13 mouse cellular contexts compared by ENCODE assay signal in the genomic region with DNA sequence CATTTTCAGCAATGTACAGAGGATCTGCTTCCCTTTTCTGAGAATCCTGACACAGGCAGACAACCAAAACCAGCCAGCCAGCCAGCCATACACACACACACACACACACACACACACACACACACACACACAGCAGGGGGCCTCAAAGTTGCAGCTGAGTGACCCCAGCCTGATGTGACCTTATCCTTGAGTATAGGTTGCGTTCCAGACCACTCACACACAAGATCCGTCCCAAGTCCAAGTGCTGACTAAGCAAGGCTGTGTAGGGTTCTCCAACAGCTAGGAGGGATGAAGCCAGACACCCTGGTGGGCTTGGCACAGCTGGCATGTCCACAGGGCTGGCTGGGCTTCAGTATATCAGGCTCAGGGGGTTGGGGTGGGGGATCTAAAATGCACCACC. TPM values are rescaled to one million over a fixed set of nuclear protein-coding genes. Genes with fewer than 3 reads are reported as not detected.
DNase-seq lines count a peak whose midpoint lies in the region; ATAC-seq and TF ChIP-seq lines count a peak whose summit lies in the region.
"Had no signal": no experiment of that assay in that cellular context is flagged by ENCODE, and none has a peak within 500 bp of the region (broad histone marks: within the 10 kb centered on the region; RNA-seq: fewer than 3 reads in every experiment).

No protein-coding gene starts in this region.

- dilution Hi-C loops in CH12.LX (cut with MboI; ENCODE audit: extremely low pct_ligation_motif_present, extremely low pct_unique_long_range_greater_than_20kb, low sequenced_read_pairs) = no loop called here

- no peak overlapping the region for H3K4me2 ChIP-seq in kidney, embryonic 14.5 days (replicated peaks; ENCODE audit: low read depth, low read length)
- 0 out of 2 replicates have a peak overlapping the region, but pooled peaks have one; percentile 82 for H3K4me2 ChIP-seq in CH12.LX (ENCODE audit: insufficient read depth, low read depth, poor library complexity, severe bottlenecking)
- H3K4me2 ChIP-seq in intestine, embryonic 15.5 days (replicated peaks) = no peak overlapping the region
- H3K4me2 ChIP-seq: embryonic facial prominence, embryonic 13.5 days had no signal

- TF ChIP-seq CTCF in kidney, adult 2 months (conservative IDR thresholded peaks at IDR 0.05; ENCODE audit: insufficient read depth, insufficient read length, low read depth, low read length) = no peak
- no peak for TF ChIP-seq CTCF in CH12.LX (conservative IDR thresholded peaks at IDR 0.05 in 1 of 2, IDR thresholded peaks at IDR 0.05 in 1 of 2; ENCODE audit: low read depth in 2 of 2, low read length in 2 of 2)
- TF ChIP-seq CTCF in bone marrow, adult 2 months (IDR thresholded peaks at IDR 0.05; ENCODE audit: control insufficient read depth, insufficient read depth, low read length) = no peak

- peaks cover 11% of the 10 kb centered on the region for H3K4me1 ChIP-seq in kidney, adult 2 months (ENCODE audit: control insufficient read depth, insufficient read depth, low read length)
- H3K4me1 ChIP-seq in kidney, embryonic 14.5 days (ENCODE audit: control insufficient read depth, insufficient read depth, low read length) = peaks cover 7% of the 10 kb centered on the region
- H3K4me1 ChIP-seq in CH12.LX (ENCODE audit: control insufficient read depth in 1 of 2, insufficient read depth in 2 of 2) = peaks cover 18 to 33% of the 10 kb centered on the region in 2 experiments
- peaks cover 6% of the 10 kb centered on the region for H3K4me1 ChIP-seq in bone marrow, adult 2 months (ENCODE audit: control insufficient read depth, insufficient read depth, low read length)
- 0 out of 2 replicates have a peak, but pooled peaks cover 6% of the 10 kb centered on the region for H3K4me1 ChIP-seq in intestine, embryonic 15.5 days (replicated peaks)

- peak; percentile 48 for DNase-seq in kidney, adult 2 months
- no peak for DNase-seq in CH12.LX (ENCODE audit: extremely low read depth)
- peak; percentile 32 to 38 for DNase-seq in kidney, postnatal 36 days
- DNase-seq in spleen, postnatal 36 days (ENCODE audit: low spot score in 2 of 2) = no peak
- no peak for DNase-seq in urinary bladder, postnatal 25 days (ENCODE audit: low spot score)
- DNase-seq: cerebellum, adult 2 months; heart, postnatal 14 days; thymus, adult 18-20 months had no signal

- H3K27ac ChIP-seq in kidney, adult 2 months (ENCODE audit: insufficient read depth, low read depth, low read length) = no peak overlapping the region
- H3K27ac ChIP-seq in kidney, embryonic 14.5 days (ENCODE audit: low read depth, low read length) = no peak overlapping the region
- H3K27ac ChIP-seq in CH12.LX (ENCODE audit: insufficient read depth, low read depth) = no peak overlapping the region
- H3K27ac ChIP-seq in bone marrow, adult 2 months (ENCODE audit: control insufficient read depth, insufficient read depth, low read depth, low read length, poor library complexity) = peak overlapping the region; percentile 39
- no peak overlapping the region for H3K27ac ChIP-seq in intestine, embryonic 15.5 days
- H3K27ac ChIP-seq: embryonic facial prominence, embryonic 13.5 days had no signal

- no peak overlapping the region for H3K9ac ChIP-seq in kidney, embryonic 14.5 days (ENCODE audit: low read depth, low read length)
- no peak overlapping the region for H3K9ac ChIP-seq in CH12.LX (ENCODE audit: insufficient read depth, low read depth)
- no peak overlapping the region for H3K9ac ChIP-seq in intestine, embryonic 15.5 days
- H3K9ac ChIP-seq: embryonic facial prominence, embryonic 13.5 days had no signal

- no peak for TF ChIP-seq EP300 in CH12.LX (IDR thresholded peaks at IDR 0.05; ENCODE audit: low read length)

- WGBS in kidney, adult 2 months = 28% methylated on average over 2 of the region's 2 CpGs
- 46% methylated on average over 2 of the region's 2 CpGs for WGBS in kidney, embryonic 14.5 days
- 37% methylated on average over 2 of the region's 2 CpGs for WGBS in bone marrow, adult 2 months
- WGBS in intestine, embryonic 15.5 days = 55% methylated on average over 2 of the region's 2 CpGs

- H3K27me3 ChIP-seq in kidney, adult 2 months (replicated peaks; ENCODE audit: control insufficient read depth, insufficient read depth, low read length) = no peaks in the 10 kb centered on the region
- no peaks in the 10 kb centered on the region for H3K27me3 ChIP-seq in kidney, embryonic 14.5 days (ENCODE audit: control insufficient read depth, insufficient read depth, low read length)
- H3K27me3 ChIP-seq in CH12.LX (replicated peaks) = peaks cover 69% of the 10 kb centered on the region
- no peaks in the 10 kb centered on the region for H3K27me3 ChIP-seq in intestine, embryonic 15.5 days (replicated peaks)
- H3K27me3 ChIP-seq: embryonic facial prominence, embryonic 13.5 days had no signal

- H3K36me3 ChIP-seq in kidney, adult 2 months (ENCODE audit: control insufficient read depth, insufficient read depth, low read length) = no peaks in the 10 kb centered on the region
- H3K36me3 ChIP-seq in kidney, embryonic 14.5 days (ENCODE audit: control insufficient read depth, insufficient read depth, low read length) = no peaks in the 10 kb centered on the region
- no peaks in the 10 kb centered on the region for H3K36me3 ChIP-seq in CH12.LX (replicated peaks in 1 of 2; ENCODE audit: control insufficient read depth in 1 of 2, insufficient read depth in 1 of 2, low read length in 1 of 2)
- H3K36me3 ChIP-seq in intestine, embryonic 15.5 days = no peaks in the 10 kb centered on the region
- H3K36me3 ChIP-seq: embryonic facial prominence, embryonic 13.5 days had no signal

- TF ChIP-seq RAD21 in CH12.LX (IDR thresholded peaks at IDR 0.05; ENCODE audit: low read depth, low read length) = no peak

- no peak for TF ChIP-seq POLR2A in kidney, adult 2 months (IDR thresholded peaks at IDR 0.05; ENCODE audit: low read depth, low read length)
- no peak for TF ChIP-seq POLR2A in CH12.LX (IDR thresholded peaks at IDR 0.05; ENCODE audit: low read depth, low read length)
- no peak for TF ChIP-seq POLR2A in bone marrow, adult 2 months (IDR thresholded peaks at IDR 0.05; ENCODE audit: borderline replicate concordance, control insufficient read depth, low read depth, low read length)

- ATAC-seq in kidney, embryonic 14.5 days (ENCODE audit: low FRiP score, low TSS enrichment) = no peak
- no peak for ATAC-seq in intestine, embryonic 15.5 days
- ATAC-seq: forebrain, embryonic 16.5 days had no signal

- H3K79me2 ChIP-seq in CH12.LX (replicated peaks; ENCODE audit: control insufficient read depth, extremely low read depth, insufficient read depth, poor library complexity, severe bottlenecking) = no peaks in the 10 kb centered on the region

- H3K4me3 ChIP-seq in kidney, adult 2 months (ENCODE audit: insufficient read depth, low read depth, low read length) = no peak overlapping the region
- H3K4me3 ChIP-seq in kidney, embryonic 14.5 days (ENCODE audit: low read length) = no peak overlapping the region
- H3K4me3 ChIP-seq in CH12.LX (replicated peaks in 1 of 3; ENCODE audit: low read depth in 2 of 3, low read length in 2 of 3, poor library complexity in 1 of 3) = no peak overlapping the region
- H3K4me3 ChIP-seq in bone marrow, adult 2 months (replicated peaks; ENCODE audit: control insufficient read depth, low read depth, low read length) = no peak overlapping the region
- H3K4me3 ChIP-seq in intestine, embryonic 15.5 days (replicated peaks) = no peak overlapping the region
- H3K4me3 ChIP-seq: embryonic facial prominence, embryonic 13.5 days had no signal

- in situ Hi-C loops in CH12.LX (cut with MboI; ENCODE audit: low pct_ligation_motif_present, low pct_unique_long_range_greater_than_20kb, low sequenced_read_pairs) = no loop called here

- no peaks in the 10 kb centered on the region for H3K9me3 ChIP-seq in kidney, embryonic 14.5 days (ENCODE audit: control insufficient read depth, low read length)
- H3K9me3 ChIP-seq in CH12.LX (replicated peaks; ENCODE audit: low read length) = peaks cover 6% of the 10 kb centered on the region
- H3K9me3 ChIP-seq in intestine, embryonic 15.5 days = no peaks in the 10 kb centered on the region
- H3K9me3 ChIP-seq: embryonic facial prominence, embryonic 13.5 days had no signal

TF ChIP-seq in CH12.LX, 34 proteins besides CTCF, POLR2A, EP300 and RAD21:
- TF ChIP-seq MAFK (IDR thresholded peaks at IDR 0.05; ENCODE audit: insufficient replicate concordance, low read length) = 0 out of 2 replicates have a peak, but pooled peaks have one; percentile 29
- no peak for TF ChIP-seq NRF1 (IDR thresholded peaks at IDR 0.05; ENCODE audit: low read depth, low read length)

RNA-seq across cellular contexts. Expression of a gene that starts 23.7 kb away (rescaled TPM):
- 23.3 and 42.8 TPM in 2 replicates for polyA plus RNA-seq in kidney, adult 2 months (2012; rRNA removed)
- polyA plus RNA-seq in kidney, embryonic 14.5 days (2014; fragmentation: Nextera tagmentation; extraction: Ambion mirVana) = 7.8 and 13.4 TPM in 2 replicates
- total RNA-seq in CH12.LX (2012; rRNA removed) = 0.29 and 0.34 TPM in 2 replicates
- not detected in 2 replicates for total RNA-seq in CH12.LX (2014; rRNA removed)
- polyA plus RNA-seq in CH12.LX (2012; ENCODE audit: insufficient read length, low read depth) = 0.21 TPM in 1 of 2 replicates, not detected in the other
- polyA plus RNA-seq in bone marrow, adult 2 months (2011; ENCODE audit: insufficient read depth, insufficient read length, low replicate concordance, missing spikeins) = 3.9 and 14.0 TPM in 2 replicates
- 6.5 and 7.4 TPM in 2 replicates for polyA plus RNA-seq in intestine, embryonic 15.5 days (2015; fragmentation: Nextera tagmentation; extraction: Ambion mirVana)

Comparison
In these comparisons a context has a peak if more than half of its experiments do, and no peak if none do; other contexts are left out.
1. DNase-seq: peak in kidney, adult 2 months (single experiment) and kidney, postnatal 36 days (2 of 2); none in CH12.LX (single experiment), spleen, postnatal 36 days (0 of 2) and urinary bladder, postnatal 25 days (single experiment).